Mouse (Mus musculus) large intestine, adult 2 months (tissue): Measurements from ENCODE around the gene Gm5475. TPM values are rescaled to one million over a fixed set of nuclear protein-coding genes. Genes with fewer than 3 reads are reported as not detected.

Experiments used
- DNase-seq: peaks from one replicate; pipeline ENCODE4 v3.0.0-alpha.2; 2012; ENCODE audit warnings: low read depth, low spot score
- WGBS: fragments of 180-500 bp; shearing (Covaris S2); methylation state at CpG from one replicate; pipeline ENCODE4 v1.1.7; 2018; 5-methylcytosine and 5-hydroxymethylcytosine counted together
- polyA plus RNA-seq: library from polyadenylated mRNA; depleted of rRNA; stranded (reverse); fragments of >200 nt; gene quantifications from 2 replicates; pipeline ENCODE4 v1.2.3, GENCODE M21; 2012; rRNA removed

The Gm5475 gene
- polyA plus RNA-seq, 1 experiment, result 0.07 TPM

- no peak for DNase-seq
- WGBS, result 81% methylated on average over 7 of the region's 7 CpGs
Observed at GRCm38 (mm10) chr15:100473926-100474503, 52.1 kb downstream of the Gm5475 start.

Other genes starting within 250 kb of the Gm5475 start
- gene Atf1, start 194.3 kb upstream of the Gm5475 start, polyA plus RNA-seq, result 32.9 and 35.7 TPM in 2 replicates
- not detected in 2 replicates for gene Tmprss12, start 141.3 kb upstream of the Gm5475 start, polyA plus RNA-seq
- 22.8 and 24.8 TPM in 2 replicates for gene Mettl7a1, start 118.0 kb upstream of the Gm5475 start, polyA plus RNA-seq
- not detected in 2 replicates for gene Mettl7a3, start 87.2 kb upstream of the Gm5475 start, polyA plus RNA-seq
- gene Methig1, start 69.0 kb upstream of the Gm5475 start, polyA plus RNA-seq, result not detected in 2 replicates
- gene Mettl7a2, start 68.9 kb upstream of the Gm5475 start, polyA plus RNA-seq, result not detected in 2 replicates
- not detected in 2 replicates for gene Higd1c, start 57.6 kb upstream of the Gm5475 start, polyA plus RNA-seq
- gene Slc11a2, start 2.9 kb downstream of the Gm5475 start, polyA plus RNA-seq, result 42.1 and 56.1 TPM in 2 replicates
- 30.1 and 36.7 TPM in 2 replicates for gene Letmd1, start 46.9 kb downstream of the Gm5475 start, polyA plus RNA-seq
- 1.3 and 1.4 TPM in 2 replicates for gene Csrnp2, start 73.3 kb downstream of the Gm5475 start, polyA plus RNA-seq
- 3.4 and 4.0 TPM in 2 replicates for gene Tfcp2, start 129.9 kb downstream of the Gm5475 start, polyA plus RNA-seq
- 4.0 and 6.0 TPM in 2 replicates for gene Pou6f1, start 177.8 kb downstream of the Gm5475 start, polyA plus RNA-seq
- 646 and 817 TPM in 2 replicates for gene Dazap2, start 193.2 kb downstream of the Gm5475 start, polyA plus RNA-seq
- gene Smagp, start 214.8 kb downstream of the Gm5475 start, polyA plus RNA-seq, result 191 and 206 TPM in 2 replicates
- 4.5 and 9.9 TPM in 2 replicates for gene Bin2, start 247.4 kb downstream of the Gm5475 start, polyA plus RNA-seq